Mouse (Mus musculus): ENCODE measurements around the gene Dnajc12.
"Not testable (repeated sequence)": the region's sequence is repeated elsewhere in the genome, so short reads cannot be mapped to it uniquely, and the experiment has no call there.

The Dnajc12 gene

DNA sequence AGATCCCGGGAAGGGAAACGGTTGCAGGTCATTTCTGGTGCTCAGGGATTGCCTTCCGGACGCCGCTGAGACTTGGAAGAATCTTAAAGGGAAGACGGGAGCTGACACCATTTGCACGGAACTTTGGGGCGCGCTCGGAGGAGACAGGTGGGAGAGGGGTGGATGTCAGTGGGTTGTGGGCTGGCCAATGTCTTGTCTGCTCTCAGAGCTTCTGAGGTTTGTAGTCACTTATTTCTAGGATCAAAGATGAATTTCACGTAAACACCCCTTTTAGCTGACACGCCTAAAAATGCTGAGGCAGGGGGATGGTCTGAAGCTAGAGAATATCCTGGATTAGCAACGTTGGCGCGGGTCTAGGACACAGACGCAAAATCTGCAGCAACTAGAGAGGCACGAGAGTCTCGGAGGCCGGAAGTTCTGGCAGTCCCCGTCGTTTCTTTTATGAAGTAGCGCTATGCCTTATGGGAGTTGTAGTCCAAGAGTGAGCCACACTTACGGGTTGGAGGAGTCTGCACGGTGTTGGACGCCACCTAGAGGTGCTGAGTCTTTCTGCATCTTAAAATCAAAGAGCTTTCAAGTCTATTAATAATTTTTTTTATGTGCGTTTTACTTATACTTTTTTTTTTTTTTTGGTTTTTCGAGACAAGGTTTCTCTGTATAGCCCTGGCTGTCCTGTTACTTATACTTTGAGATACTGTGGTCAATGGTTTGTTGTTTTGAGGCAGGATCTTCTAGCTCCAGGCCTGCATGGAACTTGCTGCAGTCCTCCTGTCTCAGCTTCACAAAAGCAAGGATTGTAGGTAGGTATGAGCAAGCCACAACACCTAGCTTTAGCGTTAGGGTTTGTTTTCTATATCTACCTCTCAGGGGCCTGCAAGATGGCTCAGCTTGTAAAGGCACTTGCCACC is at the start of gene Dnajc12:
TSS of gene Dnajc12 (plus strand) at position 72 of the 908 bp plus-strand sequence.
- in situ Hi-C loops (cut with MseI, MboI), result no loop called here

DNA sequence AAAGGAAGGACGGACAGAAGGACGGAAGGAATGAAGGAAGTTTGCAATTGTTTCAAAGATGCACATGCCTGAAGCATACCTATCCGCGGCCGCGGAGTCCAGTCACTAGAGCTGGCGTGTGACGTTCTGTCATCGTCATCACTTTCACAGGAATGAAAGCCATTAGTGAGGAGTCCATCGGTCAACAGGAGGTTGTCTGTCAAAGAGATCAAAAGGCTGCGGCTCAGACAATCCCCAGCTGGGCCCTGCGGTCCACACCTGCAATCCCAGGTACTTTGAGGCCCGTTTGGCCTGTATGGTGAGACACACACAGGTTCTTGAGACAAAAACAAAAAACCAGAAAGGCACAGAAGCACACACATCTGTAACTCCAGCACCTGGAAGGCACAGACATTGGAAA is 45.3 kb upstream of the Dnajc12 start:
- in situ Hi-C loops (cut with MseI, MboI), result no loop called here

DNA sequence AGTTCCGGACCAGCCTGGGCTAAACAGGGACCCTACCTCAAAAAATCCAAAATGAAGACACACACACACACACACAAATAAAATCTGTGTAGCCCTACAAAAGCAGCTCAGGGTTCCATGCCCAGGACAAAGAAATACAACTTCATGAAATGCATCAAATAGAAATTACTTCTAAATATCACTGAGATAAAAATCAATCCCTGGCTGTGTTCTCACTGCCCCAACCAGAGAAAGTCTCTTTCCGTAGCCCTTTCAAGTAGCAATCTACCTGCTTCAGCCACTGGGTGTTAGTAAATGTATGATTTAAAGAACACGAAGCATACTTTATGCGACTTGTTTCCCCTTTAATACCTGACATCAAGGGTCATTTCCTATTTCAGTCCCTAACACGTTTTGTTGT is 44.9 kb upstream of the Dnajc12 start:
- in situ Hi-C loops (cut with MseI, MboI), result no loop called here

DNA sequence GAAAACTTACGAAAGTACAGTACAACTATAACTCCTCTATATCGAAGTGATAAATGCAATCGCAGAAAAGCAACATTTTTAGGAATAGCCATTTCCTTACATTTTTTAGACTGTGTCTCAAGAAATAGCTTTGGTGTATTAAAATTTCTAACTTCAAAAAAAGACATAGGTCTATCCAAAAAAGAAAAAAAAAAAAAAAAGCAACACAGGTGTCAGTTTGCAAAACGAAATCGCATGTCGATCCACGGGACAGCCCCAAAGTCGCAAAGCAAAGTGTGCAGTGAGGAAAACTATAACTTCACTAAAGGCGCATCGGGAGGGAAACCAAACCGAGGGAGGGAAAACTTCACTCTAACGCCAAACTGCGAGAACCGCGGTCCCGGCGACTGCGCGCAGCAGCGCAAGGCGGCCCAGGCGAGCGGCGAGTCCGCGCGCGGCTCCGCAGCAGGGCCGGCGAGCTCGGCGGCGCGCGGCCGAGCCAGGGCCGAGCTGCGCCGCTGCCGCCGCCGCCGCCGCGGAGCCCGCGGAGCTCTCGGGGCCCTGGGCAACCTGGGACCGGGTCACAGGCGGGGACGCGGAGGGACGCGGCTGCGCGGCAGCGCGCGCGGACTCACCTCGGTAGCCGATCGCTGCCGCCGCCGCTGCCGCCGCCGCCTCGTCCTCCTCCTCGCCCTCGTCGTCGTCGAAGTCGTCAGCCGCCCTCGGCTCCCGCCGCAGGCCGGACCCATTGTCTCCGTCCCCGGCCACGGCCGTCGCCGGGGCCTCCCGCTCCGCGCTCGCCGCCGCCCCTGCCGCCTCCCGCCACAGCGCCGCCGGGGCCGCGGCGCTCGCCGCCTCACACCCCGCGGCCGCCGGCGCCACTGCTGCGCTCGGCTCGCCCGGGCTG is 44.0 kb upstream of the Dnajc12 start:
- in situ Hi-C loops (cut with MseI, MboI), result no loop called here

DNA sequence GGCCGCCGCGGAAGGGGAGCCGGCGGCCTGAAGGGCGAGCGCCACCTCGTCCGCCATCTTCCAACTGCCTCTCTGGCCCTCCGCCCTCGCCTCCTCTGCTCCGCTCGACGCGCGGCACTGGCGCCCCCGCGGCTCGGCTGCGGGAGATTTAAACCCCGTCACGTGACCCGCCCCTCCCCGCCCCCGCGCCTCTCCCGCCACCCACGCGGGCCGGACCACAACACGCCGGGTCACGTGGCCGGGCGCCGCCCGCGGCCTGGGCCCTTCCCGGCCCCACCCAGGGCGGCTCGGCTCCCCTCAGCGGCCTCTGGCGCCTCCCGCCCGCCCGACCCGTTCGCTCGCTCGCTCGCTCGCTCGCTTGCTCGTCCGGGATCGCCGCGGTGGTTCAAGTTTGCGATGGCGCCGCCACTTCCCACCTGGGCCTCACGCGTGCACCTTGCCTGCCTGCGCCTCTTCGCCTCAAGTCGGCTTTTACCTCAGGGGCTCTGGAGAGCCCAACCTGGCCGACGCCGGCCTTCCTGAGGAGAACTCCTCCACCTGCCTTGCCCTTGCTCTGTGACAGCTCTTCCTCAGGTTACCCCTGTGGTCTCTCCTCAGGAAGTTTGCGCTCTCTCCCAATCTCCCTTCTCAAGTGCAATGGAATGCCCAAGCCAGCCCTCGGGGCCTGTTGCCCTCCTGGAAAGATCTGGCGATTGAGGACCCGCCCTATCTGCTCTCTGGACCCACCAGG is 43.2 kb upstream of the Dnajc12 start:
- in situ Hi-C loops (cut with MseI, MboI), result no loop called here

DNA sequence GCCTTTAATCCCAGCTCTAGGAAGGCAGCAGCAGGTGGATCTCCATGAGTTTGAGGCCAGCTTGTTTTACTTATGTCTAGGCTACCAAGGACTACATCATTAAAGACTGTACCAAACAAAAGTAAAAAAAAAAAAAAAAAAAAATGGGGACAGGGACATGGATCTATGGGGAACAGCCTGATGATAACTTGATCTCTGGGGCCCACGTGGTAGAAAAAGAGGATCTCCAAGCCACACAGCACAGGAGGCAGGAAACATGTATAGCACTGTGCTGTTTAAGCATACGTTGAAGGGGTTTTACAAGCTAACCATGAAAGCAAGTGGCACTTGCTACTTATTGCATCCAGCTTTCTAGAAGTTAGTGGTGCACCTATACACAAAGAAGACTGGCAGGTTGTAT is 40.9 kb upstream of the Dnajc12 start:
- in situ Hi-C loops (cut with MseI, MboI), result no loop called here

DNA sequence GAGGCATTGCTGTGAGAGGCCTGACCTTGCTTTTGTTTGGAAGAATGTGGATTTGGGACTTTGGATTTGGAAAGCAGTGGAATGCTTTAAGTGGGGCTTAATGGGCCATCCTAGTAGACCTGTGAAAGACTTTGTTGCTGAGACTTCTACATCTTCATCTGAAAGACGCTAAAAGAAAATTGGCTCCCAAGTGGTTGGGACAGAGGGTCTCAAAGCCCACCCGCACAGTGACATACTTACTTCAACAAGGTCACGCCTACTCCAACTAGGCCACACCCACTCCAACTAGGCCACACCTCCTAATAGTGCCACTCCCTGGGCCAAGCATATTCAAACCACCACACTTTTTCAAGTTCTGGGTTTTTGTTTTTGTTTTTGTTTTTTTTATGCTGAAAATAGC is 37.5 kb upstream of the Dnajc12 start:
- in situ Hi-C loops (cut with MseI, MboI), result no loop called here

DNA sequence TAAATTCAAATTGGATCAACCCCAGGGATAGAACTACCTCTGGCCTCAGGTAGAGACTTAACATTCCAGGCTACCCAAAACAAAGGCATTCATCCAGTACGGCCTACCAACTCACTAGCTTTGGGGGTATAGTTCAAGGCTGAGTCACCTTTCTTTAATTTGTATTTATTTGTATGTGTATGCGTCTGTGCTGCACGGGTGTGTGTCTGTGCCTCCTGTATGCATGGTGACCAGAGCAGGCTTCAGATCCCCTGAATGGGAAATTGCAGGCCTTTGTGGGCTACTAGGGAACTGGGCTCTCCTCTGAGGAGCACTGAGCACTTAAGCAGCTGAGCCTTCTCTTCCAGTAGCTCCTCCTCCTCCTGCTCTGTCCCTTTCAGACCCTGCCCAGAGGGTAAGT is 34.0 kb upstream of the Dnajc12 start:
- in situ Hi-C loops (cut with MseI, MboI), result no loop called here

DNA sequence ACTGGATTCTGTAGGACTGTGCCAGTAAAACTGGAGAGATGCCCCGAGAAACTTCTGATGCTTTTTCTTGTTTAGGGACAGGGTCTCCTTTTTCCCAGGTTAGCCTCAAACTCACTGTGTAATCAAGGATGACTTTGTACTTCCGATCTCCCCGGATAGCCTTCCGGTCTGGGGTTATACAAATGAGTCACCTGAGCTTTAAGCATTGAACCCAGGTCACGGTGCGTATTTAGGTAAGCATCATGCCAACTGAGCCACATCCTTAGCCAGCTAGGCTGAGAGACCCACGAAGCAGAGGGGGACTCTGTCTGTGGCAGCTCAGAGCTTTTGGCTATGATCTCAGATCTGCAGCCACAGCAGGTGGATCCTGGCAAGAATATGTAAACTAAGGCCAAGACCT is 31.6 kb upstream of the Dnajc12 start:
- in situ Hi-C loops (cut with MseI, MboI), result no loop called here

DNA sequence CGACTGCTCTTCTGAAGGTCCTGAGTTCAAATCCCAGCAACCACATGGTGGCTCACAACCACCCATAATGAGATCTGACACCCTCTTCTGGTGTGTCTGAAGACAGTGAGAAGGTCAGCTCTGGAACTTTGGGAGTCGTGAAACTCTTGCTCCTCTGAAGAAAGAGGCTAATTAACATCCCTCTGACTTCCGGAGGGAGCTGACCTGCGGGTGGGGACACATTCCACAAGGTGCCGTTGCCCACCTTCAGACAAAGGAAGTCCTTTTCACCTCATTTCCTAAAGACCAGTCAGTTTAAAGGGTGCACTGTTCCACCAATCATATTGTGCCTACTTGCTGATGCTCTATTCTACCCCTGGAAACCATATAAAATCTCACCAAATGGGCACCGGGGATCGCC is 31.1 kb upstream of the Dnajc12 start:
- in situ Hi-C loops (cut with MseI, MboI), result not testable (repeated sequence)

DNA sequence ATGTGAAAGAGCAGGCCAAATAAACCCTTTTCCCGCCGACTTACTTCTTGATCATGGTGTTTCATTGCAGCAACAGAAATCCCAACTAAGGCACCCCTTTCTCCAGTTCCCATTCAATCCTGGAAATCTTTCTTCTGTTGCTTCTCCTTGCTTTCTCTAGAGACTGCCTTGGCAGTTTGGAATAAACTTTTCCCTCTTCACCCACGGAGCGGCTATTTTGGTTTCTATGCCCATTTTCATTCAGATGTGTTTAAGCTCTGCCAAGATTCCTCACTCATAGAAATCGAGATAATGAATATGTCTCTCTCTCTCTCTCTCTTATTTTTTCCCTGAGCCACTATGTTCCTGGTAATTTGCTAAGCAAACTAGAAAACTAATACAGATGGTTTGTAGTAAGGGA is 30.1 kb upstream of the Dnajc12 start:
- in situ Hi-C loops (cut with MseI, MboI), result no loop called here

DNA sequence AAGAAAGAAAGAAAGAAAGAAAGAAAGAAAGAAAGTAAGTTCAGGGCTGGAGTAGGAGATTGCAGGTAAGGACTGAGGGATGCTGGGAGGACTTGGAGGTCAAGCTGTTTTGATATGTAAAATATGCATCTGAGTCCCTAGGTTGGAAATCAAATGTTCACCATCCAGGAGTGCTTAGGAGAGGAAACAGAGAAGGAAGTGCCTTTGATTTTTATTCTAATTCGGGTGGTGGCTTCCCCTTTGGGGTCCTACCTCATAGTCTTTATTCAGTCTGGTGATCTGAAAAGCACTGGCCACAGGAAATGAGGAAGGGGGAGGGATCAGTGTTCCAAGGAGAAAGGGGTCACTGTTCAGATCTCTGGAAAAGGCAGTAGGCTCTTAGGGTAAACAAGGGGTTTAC is 21.7 kb upstream of the Dnajc12 start:
- in situ Hi-C loops (cut with MseI, MboI), result no loop called here

DNA sequence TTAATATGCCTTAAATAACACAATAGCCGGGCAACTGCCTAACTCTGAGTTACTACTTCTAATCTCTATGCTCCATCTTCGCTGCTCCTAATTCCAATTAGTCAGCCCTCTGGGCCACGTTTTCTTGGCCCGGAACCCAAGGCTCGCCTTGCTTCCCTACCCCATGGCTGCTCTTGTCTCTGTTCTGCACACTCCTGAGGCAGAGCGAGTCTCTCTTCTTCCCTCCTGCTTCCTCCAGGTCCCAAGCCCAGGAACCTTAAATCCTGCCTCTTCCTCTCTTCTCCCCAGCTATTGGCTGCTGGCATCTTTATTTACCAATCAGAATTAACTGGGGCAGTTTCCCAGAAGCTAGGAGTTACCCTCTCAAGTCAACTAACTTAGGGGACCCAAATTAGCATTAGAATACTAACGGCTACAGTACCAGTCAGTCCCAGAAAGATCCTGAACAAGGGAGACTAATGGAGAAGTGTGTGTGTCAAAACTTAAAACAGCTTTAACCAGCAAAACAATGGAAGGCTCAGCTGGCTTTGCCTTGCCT is 16.3 kb upstream of the Dnajc12 start:
- in situ Hi-C loops (cut with MseI, MboI), result no loop called here

DNA sequence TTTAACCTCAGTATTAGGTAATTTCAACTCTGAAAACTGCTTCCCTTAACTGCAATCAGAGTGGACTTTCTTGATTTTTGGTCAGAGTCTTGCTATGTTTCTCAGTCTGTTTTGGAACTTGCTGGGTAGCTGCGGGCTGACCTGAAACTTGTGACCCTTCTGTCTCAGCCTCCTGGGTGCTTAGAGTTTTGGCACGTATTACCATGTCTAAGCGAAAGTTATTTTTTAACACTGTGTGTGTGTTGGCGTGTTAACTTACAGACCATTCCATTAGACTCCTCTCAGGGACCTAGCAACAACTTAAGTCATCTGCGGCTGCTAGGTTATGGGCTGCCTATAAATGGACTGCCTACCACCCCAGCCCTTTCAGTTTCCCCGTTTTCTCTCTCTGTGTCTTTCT is 14.9 kb upstream of the Dnajc12 start:
- in situ Hi-C loops (cut with MseI, MboI), result no loop called here

DNA sequence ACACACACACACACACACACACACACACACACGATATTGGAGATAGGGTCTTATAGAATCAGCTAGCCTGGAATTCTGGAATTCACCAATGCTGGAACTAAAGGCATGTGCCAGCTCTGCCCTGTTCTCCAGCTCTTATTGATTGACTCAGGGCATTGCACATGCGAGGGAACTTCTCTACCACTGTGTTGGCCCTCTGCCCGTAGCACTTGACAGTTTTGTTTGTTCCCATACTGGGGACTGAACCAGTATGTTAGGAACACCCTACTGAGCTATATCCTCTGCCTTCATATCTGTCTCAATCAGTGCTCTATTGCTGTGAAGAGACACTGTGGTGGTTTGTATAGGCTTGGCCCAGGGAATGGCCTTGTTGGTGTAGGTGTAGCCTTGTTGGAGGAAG is 14.2 kb upstream of the Dnajc12 start:
- in situ Hi-C loops (cut with MseI, MboI), result no loop called here

DNA sequence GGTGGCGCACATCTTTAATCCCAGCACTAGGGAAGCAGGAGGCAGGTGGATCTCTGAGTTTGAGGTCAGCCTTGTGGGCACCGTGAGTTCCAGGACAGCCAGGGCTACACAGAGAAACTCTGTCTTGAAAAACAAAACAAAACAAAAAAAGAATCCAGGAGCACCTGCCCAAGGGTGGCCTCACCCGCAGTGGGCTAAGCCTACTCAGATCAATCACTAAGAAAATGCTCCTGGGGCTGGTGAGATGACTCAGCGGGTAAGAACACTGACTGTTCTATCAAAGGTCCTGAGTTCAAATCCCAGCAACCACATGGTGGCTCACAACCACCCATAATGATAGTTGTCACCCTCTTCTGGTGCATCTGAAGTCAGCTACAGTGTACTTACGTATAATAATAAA is 5.9 kb upstream of the Dnajc12 start:
- in situ Hi-C loops (cut with MseI, MboI), result loop anchor here in 1 of 2 experiments (10.0 kb wide), 1 partner anchor 72 kb away; no protein-coding TSS in a partner anchor

DNA sequence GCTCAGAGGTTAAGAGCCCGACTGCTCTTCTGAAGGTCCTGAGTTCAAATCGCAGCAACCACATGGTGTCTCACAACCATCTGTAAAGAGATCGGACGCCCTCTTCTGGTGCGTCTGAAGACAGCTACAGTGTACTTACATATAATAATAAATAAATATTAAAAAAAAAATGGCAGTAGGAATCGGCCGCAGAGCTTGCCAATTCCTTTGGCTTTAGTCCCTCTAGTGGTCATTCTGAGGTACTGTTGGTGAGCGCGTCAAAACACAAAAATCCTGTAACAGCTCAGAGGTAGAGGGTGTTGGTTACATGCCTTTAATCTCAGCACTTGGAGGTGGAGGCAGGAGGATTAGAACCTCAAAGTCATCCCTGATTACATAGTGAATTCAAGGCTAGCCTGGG is 4.8 kb upstream of the Dnajc12 start:
- in situ Hi-C loops (cut with MseI, MboI), result loop anchor here in 1 of 2 experiments (10.0 kb wide), 1 partner anchor 73 kb away; no protein-coding TSS in a partner anchor

DNA sequence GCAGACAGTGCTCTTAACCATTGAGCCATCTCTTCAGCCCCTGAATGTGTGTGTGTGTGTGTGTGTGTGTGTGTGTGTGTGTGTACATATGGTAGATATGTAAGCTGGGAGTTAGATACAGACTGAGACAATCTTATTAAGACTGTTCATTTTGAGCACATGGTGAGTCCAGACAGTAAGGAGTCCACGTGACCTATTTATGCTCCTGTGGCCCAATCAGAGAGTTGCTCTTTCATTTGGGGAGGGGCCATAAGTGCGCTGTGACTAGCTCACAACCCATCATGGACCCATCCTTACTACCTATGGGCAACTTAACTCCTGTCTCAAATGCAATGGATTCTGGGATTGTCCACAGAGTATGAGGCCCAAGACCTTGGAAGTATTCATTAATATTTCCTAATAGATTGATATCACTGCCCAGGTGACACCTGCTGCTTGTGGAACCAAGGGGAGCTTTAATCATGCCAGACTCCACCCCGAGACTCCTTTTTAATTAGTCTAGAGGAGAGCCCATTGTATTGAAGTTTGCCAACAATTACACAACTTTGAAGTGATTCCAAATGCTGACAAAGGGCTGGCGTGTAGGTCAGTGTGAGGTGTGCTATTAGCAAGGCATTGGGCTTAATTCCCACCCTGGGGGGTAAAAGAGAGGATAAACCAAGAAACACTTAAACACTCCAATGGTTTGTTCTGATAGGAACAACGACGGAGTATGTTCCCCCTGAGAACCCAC is 3.1 kb upstream of the Dnajc12 start:
- in situ Hi-C loops (cut with MseI, MboI), result loop anchor here in 1 of 2 experiments (10.0 kb wide), 1 partner anchor 74 kb away; no protein-coding TSS in a partner anchor

DNA sequence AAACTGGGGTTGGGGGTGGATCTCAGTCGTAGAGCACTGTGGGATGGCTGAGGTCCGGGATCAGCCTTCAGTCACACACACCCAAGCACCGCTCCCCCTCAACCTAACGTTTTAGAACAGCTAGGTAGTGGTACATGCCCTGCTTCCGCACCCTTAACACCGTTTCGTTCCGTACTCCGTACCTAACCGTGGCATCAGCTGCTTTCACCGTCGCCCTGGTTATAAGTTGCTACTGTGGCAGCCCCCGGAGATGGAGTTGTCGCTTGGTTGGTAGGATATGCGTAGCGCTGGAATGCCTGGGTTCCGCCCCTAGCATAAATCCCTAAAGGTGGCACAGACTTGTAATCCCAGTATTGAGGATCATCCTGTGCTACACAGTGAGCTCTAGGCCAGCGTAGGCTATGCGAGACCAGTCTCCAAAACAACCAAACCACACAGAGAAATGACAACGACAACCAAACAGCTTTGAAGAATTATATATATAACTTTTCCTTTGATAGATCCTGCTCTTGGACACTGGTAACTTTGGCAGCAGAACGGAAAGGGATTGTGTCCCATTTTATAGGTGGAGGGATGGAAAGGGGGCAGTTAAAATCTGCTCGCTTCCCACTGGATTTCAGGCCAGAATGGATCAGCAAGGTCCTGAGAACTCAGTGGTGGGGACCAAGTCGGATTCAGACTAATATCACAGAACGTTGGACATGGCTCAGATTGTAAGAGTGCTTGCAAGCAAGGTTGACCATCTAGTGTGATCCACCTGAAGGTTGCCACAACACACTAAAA is 554 bp upstream of the Dnajc12 start, which contains the start of gene Sirt1:
TSS of gene Sirt1 (minus strand) at position 207 of the 783 bp plus-strand sequence.
- in situ Hi-C loops (cut with MseI, MboI), result no loop called here

DNA sequence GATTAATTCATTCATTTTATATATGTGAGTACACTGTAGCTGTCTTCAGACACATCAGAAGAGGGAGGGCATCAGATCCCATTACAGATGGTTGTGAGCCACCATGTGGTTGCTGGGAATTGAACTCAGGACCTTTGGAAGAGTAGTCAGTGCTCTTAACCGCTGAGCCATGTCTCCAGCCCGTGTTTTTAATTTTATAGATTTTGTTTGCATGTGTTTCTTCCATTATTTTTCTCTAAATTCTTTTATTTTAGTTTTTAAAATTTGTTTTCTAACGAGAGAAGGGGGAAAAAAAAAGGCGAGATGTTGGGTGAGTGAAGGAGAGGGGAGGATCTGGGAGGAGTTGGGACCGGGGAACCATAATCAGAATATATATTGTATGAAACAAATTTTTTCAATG is 3.7 kb downstream of the Dnajc12 start:
- in situ Hi-C loops (cut with MseI, MboI), result not testable (repeated sequence)
